Mouse (Mus musculus) mouse trophoblast stem cell (cell line): ENCODE measurements around the gene Slc5a10.

Experiments
- in situ Hi-C, 2 experiments: fragments of 300-500 bp; cut with MseI, MboI; formaldehyde crosslinking; loops; 2 replicates in 1 of 2; 3 replicates in 1 of 2; pipeline ENCODE4 v1.15.1; 2025

Slc5a10 gene

DNA sequence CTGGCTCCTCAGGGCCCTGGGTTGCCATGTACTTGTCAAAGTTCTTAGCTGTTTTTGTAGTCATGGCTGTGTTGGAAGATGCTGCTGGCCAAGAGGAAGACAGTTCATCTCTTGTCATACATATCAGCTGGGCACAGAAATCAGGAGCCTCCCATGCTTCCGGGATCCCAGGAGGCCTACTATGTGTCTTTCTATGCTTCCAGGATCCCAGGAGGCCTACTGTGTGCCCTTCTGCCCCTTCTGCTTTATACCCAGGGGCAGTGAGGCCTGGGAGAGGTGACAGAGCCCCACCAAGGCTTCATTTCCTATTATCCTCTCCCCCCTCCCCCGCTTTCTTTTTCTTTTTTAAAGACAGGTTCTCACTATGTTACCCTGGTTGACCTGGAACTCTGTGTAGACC is 15.0 kb downstream of the Slc5a10 start:
- in situ Hi-C loops = no loop called here

- in situ Hi-C loops = no loop called here
Measured at GRCm38 (mm10) chr11:61702494-61702893, 18.1 kb downstream of the Slc5a10 start.

DNA sequence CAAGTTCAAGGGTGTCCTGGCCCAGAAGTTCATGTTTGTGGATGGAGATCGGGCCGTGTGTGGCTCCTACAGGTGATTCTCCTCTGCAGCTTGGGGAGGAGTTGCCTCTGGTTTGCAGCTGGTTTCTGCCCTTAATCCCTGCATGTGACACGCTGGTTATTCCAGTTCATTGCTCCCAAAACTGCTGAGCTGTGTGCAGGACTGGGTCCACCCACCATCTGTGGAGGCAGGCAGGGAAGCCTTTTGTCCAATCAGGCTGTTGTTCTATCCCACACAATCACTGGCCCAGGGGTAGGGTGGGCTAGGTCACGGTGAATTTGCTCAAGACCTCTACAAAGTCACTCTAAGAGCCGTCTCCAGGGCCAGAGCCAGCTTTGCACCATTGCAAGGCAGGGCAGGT is 18.9 kb downstream of the Slc5a10 start:
- in situ Hi-C loops = no loop called here

GRCm38 (mm10) chr11:61699933-61700332 is 20.7 kb downstream of the Slc5a10 start:
- in situ Hi-C loops = no loop called here

GRCm38 (mm10) chr11:61699460-61699859 is 21.2 kb downstream of the Slc5a10 start:
- in situ Hi-C loops = no loop called here

DNA sequence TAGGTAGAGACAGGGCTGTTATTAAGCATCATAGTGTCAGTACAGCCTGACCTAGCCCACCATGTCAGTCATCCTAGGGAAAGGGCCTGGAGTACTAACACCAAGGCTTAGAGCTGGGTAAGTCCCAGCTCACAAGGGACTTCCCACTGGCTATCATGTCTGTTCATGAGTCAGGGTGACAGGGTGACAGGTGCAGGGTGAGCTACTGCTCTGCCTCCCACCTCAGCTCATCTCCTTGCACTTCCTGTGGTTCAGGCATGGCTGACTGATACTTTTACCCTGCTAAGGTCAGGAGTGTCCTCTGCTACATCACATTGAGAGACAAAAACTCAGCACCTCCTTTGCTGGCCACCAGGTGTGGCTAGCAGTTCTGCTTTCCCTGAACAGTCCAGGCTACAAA is 21.8 kb downstream of the Slc5a10 start:
- in situ Hi-C loops = no loop called here

DNA sequence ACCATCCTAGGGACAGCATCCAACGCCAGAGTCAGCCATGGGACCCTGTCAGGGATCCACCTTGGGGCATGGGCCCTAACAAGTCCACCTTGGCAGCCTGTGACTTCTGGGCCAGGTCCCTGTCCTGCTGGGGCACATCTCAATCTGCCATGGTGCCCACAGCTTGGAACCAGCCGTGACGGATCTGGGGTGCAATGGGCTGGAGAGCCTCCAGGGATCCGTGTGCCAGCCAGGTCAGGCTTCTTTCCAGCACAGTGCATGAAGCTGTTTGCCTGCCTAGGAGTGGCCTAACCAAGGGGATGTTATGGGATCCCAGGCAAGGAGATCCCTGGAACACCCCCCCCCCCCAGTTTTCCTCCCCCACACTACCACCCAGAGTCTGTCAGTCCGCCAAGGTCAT is 27.6 kb downstream of the Slc5a10 start:
- in situ Hi-C loops = no loop called here

- in situ Hi-C loops = no loop called here
Measured at GRCm38 (mm10) chr11:61687595-61687994, 33.0 kb downstream of the Slc5a10 start.

DNA sequence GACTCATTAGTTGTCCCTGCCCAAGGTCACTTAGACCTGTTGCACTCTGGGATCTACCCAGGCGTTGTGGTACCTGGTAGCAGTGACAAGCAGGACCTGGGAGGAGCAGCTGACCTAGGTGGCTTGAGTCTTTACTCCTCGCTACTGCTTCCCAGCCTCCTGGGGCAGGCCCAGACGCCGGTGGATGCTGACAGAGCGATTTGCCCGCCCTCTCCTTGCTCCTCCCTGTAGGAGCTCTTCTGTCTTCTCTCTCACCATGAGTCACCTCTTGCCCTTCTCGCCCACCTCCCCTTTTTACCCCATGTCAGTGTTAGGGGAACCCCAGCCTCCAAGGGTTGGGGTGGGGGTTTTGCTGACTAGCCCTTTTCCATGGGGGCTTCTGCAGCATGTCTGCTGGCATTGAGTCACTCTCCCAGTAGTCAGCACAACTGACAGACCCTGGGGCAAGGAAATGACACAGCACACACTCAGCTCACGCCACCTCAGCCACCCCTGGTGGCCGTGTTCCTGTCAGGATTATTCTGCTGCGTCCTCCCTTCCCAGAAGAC is 33.6 kb downstream of the Slc5a10 start:
- in situ Hi-C loops = no loop called here

DNA sequence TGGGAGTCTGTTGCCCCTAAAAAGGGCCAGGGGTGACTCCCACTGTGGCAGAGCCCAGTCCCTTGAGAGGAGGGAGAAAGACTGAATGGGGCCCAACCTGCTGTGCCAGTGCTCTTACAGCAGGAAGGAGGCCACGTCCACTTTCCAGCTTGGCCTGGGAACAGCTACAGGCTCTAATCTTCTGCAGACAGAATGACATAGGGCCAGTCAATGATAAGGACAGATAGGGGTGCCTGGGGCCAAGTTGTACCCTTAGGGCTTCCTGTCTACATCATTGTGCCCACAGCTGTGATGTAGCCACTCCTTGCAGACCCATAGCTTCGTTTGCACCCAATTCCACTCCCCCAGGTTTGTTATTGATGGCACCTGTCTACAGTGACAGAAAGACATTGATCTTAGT is 34.5 kb downstream of the Slc5a10 start:
- in situ Hi-C loops = no loop called here

- in situ Hi-C loops = no loop called here
Measured at GRCm38 (mm10) chr11:61685119-61685725, 35.4 kb downstream of the Slc5a10 start.

DNA sequence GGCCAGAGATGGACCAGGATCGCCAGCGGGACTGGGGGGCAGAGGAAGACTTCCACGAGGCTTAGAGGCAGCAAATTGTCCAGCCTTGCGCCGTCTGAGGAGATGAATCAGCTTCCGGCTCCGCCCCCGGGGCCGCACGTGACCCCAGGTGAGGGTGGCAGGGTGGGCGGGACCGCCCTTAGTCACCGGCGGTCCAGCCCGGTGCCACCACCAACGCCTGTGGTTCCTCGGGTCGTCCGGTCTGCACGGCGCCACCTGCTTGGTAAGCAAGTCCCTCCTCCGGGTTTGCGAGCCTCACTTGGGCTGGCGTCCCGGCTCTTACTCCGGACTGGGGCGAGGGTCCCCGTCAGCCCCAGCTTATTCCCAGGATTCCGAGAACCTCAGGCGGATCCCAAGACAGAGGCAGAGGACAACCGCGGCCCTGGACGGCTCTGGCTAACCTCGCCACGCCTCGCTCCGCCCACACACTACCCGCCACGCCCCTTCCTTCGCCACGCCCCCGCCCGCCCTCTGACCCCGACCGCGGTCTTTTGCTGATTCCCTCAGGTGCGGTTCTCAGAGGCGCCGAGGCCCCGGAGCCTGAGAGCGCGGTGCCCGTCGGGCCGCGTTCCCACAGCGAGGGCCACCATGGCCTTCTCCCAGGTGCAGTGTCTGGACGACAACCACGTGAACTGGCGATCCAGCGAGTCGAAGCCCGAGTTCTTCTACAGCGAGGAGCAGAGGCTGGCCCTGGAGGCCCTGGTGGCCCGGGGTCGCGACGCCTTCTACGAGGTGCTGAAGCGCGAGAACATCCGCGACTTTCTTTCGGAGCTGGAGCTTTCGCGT is 36.5 kb downstream of the Slc5a10 start, which contains the start of gene Fam83g:
Fam83g (plus strand) TSS at position 185 of the 825 bp plus-strand sequence.
- in situ Hi-C loops = no loop called here

- in situ Hi-C loops = no loop called here
Measured at GRCm38 (mm10) chr11:61679091-61679866, 41.3 kb downstream of the Slc5a10 start.

DNA sequence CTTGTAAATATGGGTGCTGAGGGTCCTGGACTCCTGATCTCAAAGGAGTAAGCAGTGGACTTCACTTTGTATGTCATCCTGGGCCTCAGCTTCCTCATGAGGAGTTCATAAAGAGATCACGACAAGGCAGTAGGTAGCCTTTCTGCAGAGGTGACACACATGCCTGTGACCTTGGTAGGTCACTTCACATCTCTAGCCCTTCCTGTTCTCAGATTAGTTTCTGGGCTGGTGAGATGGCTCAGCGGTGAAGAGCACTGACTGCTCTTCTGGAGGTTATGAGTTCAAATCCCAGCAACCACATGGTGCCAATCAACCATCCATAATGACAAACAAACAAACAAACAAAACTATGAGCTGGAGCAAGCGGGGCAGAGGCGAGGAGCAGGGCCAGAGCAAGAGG is 42.9 kb downstream of the Slc5a10 start:
- in situ Hi-C loops = no loop called here

GRCm38 (mm10) chr11:61676216-61676854 is 44.3 kb downstream of the Slc5a10 start:
- in situ Hi-C loops = no loop called here

- in situ Hi-C loops = no loop called here
Measured at GRCm38 (mm10) chr11:61675332-61675731, 45.3 kb downstream of the Slc5a10 start.

- in situ Hi-C loops = loop anchor here in 1 of 2 experiments (5.0 kb wide), 1 partner anchor 43 kb away; no protein-coding TSS in a partner anchor
Measured at GRCm38 (mm10) chr11:61674839-61675159, 45.8 kb downstream of the Slc5a10 start.

- in situ Hi-C loops = loop anchor here in 1 of 2 experiments (5.0 kb wide), 1 partner anchor 43 kb away; no protein-coding TSS in a partner anchor
Measured at GRCm38 (mm10) chr11:61674151-61674838, 46.3 kb downstream of the Slc5a10 start.

DNA sequence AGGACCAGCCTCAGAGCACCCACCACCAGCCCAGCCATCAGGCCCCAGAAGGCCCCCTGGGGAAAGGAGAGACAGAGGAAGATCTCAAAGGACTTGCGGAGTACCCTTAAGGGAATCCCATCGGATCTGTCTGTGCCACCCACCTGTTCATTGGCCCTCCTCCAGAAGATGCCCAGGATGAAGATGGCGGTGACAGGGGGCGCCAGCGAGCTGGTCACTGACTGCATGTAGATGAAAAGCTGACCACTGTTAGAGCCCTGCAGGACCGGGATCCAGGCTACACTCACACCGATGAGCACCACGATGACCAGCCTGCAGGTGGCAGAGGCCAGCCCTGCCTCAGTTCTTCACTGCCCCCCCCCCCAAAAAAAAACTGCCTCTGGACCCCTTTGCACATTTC is 46.9 kb downstream of the Slc5a10 start:
- in situ Hi-C loops = loop anchor here in 1 of 2 experiments (5.0 kb wide), 1 partner anchor 44 kb away; no protein-coding TSS in a partner anchor

- in situ Hi-C loops = loop anchor here in 1 of 2 experiments (5.0 kb wide), 1 partner anchor 45 kb away; no protein-coding TSS in a partner anchor
Measured at GRCm38 (mm10) chr11:61671781-61672383, 48.7 kb downstream of the Slc5a10 start.
